Mouse (Mus musculus) left cerebral cortex, adult 11 months (tissue): ENCODE data around the gene Olfr204.
"Not testable (repeated sequence)": the region's sequence is repeated elsewhere in the genome, so short reads cannot be mapped to it uniquely, and the experiment has no call there.

Experiments
- DNase-seq: peaks from one replicate; pipeline ENCODE4 v3.0.0; 2022; ENCODE audit warnings: low spot score

Gene Olfr204

GRCm38 (mm10) chr16:59318148-59318547 lies at the start of gene Olfr204:
TSS of gene Olfr204 (minus strand) at chr16:59318248.
- DNase-seq: no peak

GRCm38 (mm10) chr16:59363893-59364292 lies 45.8 kb upstream of the Olfr204 start, which contains the start of gene Olfr209:
TSS of gene Olfr209 (minus strand) at chr16:59363993.
- DNase-seq: no peak

GRCm38 (mm10) chr16:59349146-59349545 lies 31.1 kb upstream of the Olfr204 start, which contains the start of gene Olfr206:
TSS of gene Olfr206 (minus strand) at chr16:59349246.
- no peak for DNase-seq

GRCm38 (mm10) chr16:59331038-59331437 lies 13.0 kb upstream of the Olfr204 start, which contains the start of gene Olfr205:
TSS of gene Olfr205 (minus strand) at chr16:59331138.
- DNase-seq: no peak

GRCm38 (mm10) chr16:59323262-59323661 lies 5.2 kb upstream of the Olfr204 start:
- DNase-seq: not testable (repeated sequence)

GRCm38 (mm10) chr16:59298581-59298980 lies 19.5 kb downstream of the Olfr204 start, which contains the start of gene Olfr203:
TSS of gene Olfr203 (plus strand) at chr16:59298881.
- no peak for DNase-seq

- not testable (repeated sequence) for DNase-seq
Measured at GRCm38 (mm10) chr16:59287576-59287975, 30.5 kb downstream of the Olfr204 start.

GRCm38 (mm10) chr16:59286693-59287092 lies 31.4 kb downstream of the Olfr204 start, which contains the start of gene Olfr202:
TSS of gene Olfr202 (minus strand) at chr16:59286793.
- DNase-seq: no peak

- DNase-seq: no peak
Measured at GRCm38 (mm10) chr16:59283476-59283875, 34.6 kb downstream of the Olfr204 start.

GRCm38 (mm10) chr16:59280542-59280941 lies 37.5 kb downstream of the Olfr204 start:
- no peak for DNase-seq

- DNase-seq: not testable (repeated sequence)
Measured at GRCm38 (mm10) chr16:59272532-59272931, 45.5 kb downstream of the Olfr204 start, which contains the start of gene Olfr201. TSS of gene Olfr201 (minus strand) at chr16:59272632.

- DNase-seq: not testable (repeated sequence)
Measured at GRCm38 (mm10) chr16:59269097-59269496, 49.0 kb downstream of the Olfr204 start.
